Mouse (Mus musculus): ENCODE results near the gene Trim34b.
"Not testable (repeated sequence)": the region's sequence is repeated elsewhere in the genome, so short reads cannot be mapped to it uniquely, and the experiment has no call there.

DNA sequence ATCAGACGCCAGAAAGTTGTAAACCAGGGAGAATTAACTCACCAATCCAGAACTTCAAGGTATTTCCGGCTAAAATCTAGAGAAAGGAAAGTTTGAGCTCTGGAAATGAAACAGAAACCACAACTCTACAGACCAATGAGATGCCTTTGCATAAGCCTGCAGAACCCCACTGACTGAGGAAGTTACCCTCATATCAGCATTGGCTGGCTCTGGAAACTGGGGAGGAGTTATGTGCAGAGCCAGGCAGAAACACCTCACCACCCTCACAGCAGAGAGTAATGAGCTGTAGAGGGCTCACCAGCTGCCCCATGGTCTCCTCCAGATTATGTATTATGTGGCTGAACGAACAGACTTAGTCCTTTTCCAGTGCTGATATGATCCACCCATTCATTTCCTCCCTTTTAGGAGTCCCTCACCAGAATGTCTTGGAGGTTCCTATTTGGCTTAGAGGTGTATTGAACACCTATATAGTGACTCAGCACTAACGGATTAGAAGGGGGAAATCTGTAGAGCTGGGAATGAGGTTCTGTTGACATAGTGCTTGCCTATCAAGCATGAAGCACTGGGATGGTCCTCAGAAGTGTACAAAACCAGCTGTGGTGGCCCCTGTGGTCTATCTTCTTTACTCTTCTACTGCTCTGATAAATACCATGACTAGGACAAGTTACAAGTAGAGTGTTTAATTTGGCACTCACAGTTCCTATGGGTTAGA, 13.7 kb upstream of the Trim34b start, which contains the start of gene Trim12a:
- TF ChIP-seq CTCF (conservative IDR thresholded peaks at IDR 0.05 in 1 of 2, IDR thresholded peaks at IDR 0.05 in 1 of 2; ENCODE audit: low read depth in 2 of 2, low read length in 2 of 2); ZMIZ1 (IDR thresholded peaks at IDR 0.05; ENCODE audit: low read depth, low read length); NRF1 (IDR thresholded peaks at IDR 0.05; ENCODE audit: low read depth, low read length); E2F4 (IDR thresholded peaks at IDR 0.05; ENCODE audit: insufficient replicate concordance, low read depth, low read length); RAD21 (IDR thresholded peaks at IDR 0.05; ENCODE audit: low read depth, low read length); POLR2AphosphoS2 (IDR thresholded peaks at IDR 0.05; ENCODE audit: low read depth, low read length): not testable (repeated sequence)
- TF ChIP-seq POLR2A (IDR thresholded peaks at IDR 0.05; ENCODE audit: low read depth, low read length) (0 out of 2 replicates have a peak, but pooled peaks have one; percentile 20), MAFK (IDR thresholded peaks at IDR 0.05; ENCODE audit: insufficient replicate concordance, low read length) (0 out of 2 replicates have a peak, but pooled peaks have one; percentile 5)

Measured in CH12.LX (cell line).